Mouse (Mus musculus) limb, embryonic 14.5 days (tissue): ENCODE data around the gene Pde3a. TPM values are rescaled to one million over a fixed set of nuclear protein-coding genes. Genes with fewer than 3 reads are reported as not detected.

Experiments
- ATAC-seq: fragments of 200-750 bp; cut with Nextera tagmentation; 2 replicates; pipeline ENCODE4 v1.8.0; 2017; ENCODE audit warnings: low read depth, moderate number of reproducible peaks, moderate TSS enrichment; ENCODE audit not compliant: low FRiP score
- DNase-seq: peaks from one replicate; pipeline ENCODE4 v3.0.0-alpha.2; 2015; ENCODE audit warnings: low spot score
- H3K27ac ChIP-seq: fragments of 300-500 bp; sonication (generic); replicated peaks from 2 replicates; pipeline ENCODE4 v1.5.1; 2014; ENCODE audit warnings: low read depth, mild to moderate bottlenecking, low read length, moderate library complexity, mixed read lengths
- H3K27me3 ChIP-seq: fragments of 300-500 bp; sonication (generic); 2 replicates; pipeline ENCODE4 v1.6.1; 2014; ENCODE audit warnings: low read length, mixed read lengths; ENCODE audit not compliant: control insufficient read depth, insufficient read depth
- H3K36me3 ChIP-seq: fragments of 300-500 bp; sonication (generic); 2 replicates; pipeline ENCODE4 v1.6.1; 2014; ENCODE audit warnings: mild to moderate bottlenecking, low read length, moderate library complexity, mixed read lengths; ENCODE audit not compliant: control insufficient read depth, insufficient read depth
- H3K4me1 ChIP-seq: fragments of 300-500 bp; sonication (generic); 2 replicates; pipeline ENCODE4 v1.6.1; 2014; ENCODE audit warnings: antibody characterized with exemption, low read length, mixed read lengths; ENCODE audit not compliant: control insufficient read depth, insufficient read depth
- H3K4me2 ChIP-seq: fragments of 300-500 bp; sonication (generic); replicated peaks from 2 replicates; pipeline ENCODE4 v1.6.1; 2014; ENCODE audit warnings: low read depth, mild to moderate bottlenecking, low read length, moderate library complexity; ENCODE audit not compliant: severe bottlenecking
- H3K4me3 ChIP-seq: fragments of 300-500 bp; sonication (generic); replicated peaks from 2 replicates; pipeline ENCODE4 v1.5.1; 2014; ENCODE audit warnings: low read length
- H3K9ac ChIP-seq: fragments of 300-500 bp; sonication (generic); 2 replicates; pipeline ENCODE4 v1.6.1; 2014; ENCODE audit warnings: mild to moderate bottlenecking, low read depth, low read length, moderate library complexity; ENCODE audit not compliant: severe bottlenecking
- H3K9me3 ChIP-seq: fragments of 300-500 bp; sonication (generic); 2 replicates; pipeline ENCODE4 v1.6.1; 2016; ENCODE audit warnings: low read length; ENCODE audit not compliant: control insufficient read depth
- POLR2A ChIP-seq: fragments of 200-500 bp; IDR thresholded peaks from 2 replicates; pipeline ENCODE4 v1.8.0; 2012; ENCODE audit warnings: inconsistent platforms, mild to moderate bottlenecking, moderate library complexity, borderline replicate concordance; ENCODE audit not compliant: insufficient read depth, insufficient read length; ENCODE audit errors: extremely low read depth
- WGBS: fragments of 180-500 bp; shearing (Covaris S2); extraction: QIAGEN DNeasy Blood & Tissue Kit; methylation state at CpG from one replicate; pipeline ENCODE4 v1.1.7; 2014; 5-methylcytosine and 5-hydroxymethylcytosine counted together
- polyA plus RNA-seq, 2 experiments: library from polyadenylated mRNA; depleted of rRNA in 1 of 2; stranded (reverse) in 1 of 2; unstranded in 1 of 2; fragments of >200 nt; fragmentation: Nextera tagmentation in 1 of 2; extraction: Ambion mirVana in 1 of 2; gene quantifications; 2 replicates each; pipeline versions ENCODE4 v1.2.1 to v1.2.3; 2012 to 2014

Pde3a gene
- polyA plus RNA-seq, 2 experiments: 4.6 to 5.2 TPM

DNA sequence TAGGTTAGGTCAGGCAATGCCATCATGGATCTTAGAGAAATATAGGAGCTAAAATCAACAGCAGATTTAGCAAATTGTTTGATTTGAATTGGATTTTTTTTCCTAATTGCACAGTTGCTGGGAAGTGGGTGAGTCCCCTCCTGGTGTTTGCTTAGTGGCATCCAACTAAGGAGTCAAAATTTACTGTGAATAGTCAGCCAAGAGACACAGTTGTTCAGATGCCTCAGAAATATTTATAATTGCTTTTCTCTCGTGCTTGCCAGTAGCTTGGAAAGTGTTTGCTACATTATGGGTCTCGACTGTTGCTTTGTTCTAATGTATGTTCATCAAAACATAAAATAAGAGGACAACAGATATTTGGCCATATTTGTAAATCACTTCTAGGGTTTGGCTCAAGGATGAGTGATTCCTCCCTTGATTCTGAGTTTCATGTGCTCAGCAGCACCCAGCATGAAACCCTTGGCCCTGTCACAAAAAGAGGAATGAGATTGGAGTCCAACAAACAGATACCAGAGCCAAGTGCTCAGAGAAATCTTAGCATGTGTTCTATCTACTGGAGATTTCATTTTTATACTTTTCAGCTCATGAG, 125.5 kb downstream of the Pde3a start:
- H3K27ac ChIP-seq: no peak overlapping the region
- H3K9ac ChIP-seq: no peak overlapping the region
- ATAC-seq (no peak), DNase-seq (no peak)
- 76% methylated on average over 2 of the region's 2 CpGs for WGBS
- peaks cover 2% of the 10 kb centered on the region; the same call in 1 of the 2 replicates for H3K4me1 ChIP-seq
- no peak overlapping the region for H3K4me3 ChIP-seq
- no peak for TF ChIP-seq POLR2A
- no peaks in the 10 kb centered on the region for H3K9me3 ChIP-seq
- H3K4me2 ChIP-seq: no peak overlapping the region
- H3K36me3 ChIP-seq: no peaks in the 10 kb centered on the region
- no peaks in the 10 kb centered on the region for H3K27me3 ChIP-seq

DNA sequence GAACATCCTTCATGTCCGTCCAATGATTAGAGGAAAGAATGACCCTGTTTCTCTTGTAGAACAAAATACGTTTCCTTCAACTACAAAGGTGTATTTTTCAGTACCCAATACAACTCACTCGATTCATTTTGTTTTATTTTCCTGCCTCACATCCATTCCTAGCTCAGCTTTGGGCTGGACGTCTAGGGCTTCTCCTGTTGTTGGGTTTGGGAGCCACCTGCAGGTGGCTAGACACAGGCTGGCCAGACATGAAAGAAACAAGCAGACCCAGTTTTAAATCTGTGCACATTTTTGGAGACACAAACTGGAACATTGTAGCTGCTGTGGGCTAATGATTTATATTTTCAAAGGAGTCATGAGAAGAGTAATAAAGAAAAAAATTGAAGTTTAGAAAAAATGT, 126.1 kb downstream of the Pde3a start:
- DNase-seq (no peak), ATAC-seq (no peak)
- Histone ChIP-seq H3K27me3 (no peaks in the 10 kb centered on the region), H3K4me2 (no peak overlapping the region), H3K36me3 (no peaks in the 10 kb centered on the region), H3K27ac (no peak overlapping the region), H3K9ac (no peak overlapping the region), H3K4me1 (peaks cover 8% of the 10 kb centered on the region; the same call in 1 of the 2 replicates), H3K9me3 (no peaks in the 10 kb centered on the region), H3K4me3 (no peak overlapping the region)
- WGBS: 62% methylated on average over 4 of the region's 4 CpGs
- TF ChIP-seq POLR2A: no peak

GRCm38 (mm10) chr6:141380927-141381326, 131.9 kb downstream of the Pde3a start:
- no peaks in the 10 kb centered on the region for H3K36me3 ChIP-seq
- no peaks in the 10 kb centered on the region for H3K9me3 ChIP-seq
- 10% methylated on average over 12 of the region's 12 CpGs for WGBS
- no peak overlapping the region for H3K4me3 ChIP-seq
- no peak for TF ChIP-seq POLR2A
- peak overlapping the region; percentile 41; the same call in 1 of the 2 replicates for H3K27ac ChIP-seq
- H3K9ac ChIP-seq: no peak overlapping the region
- H3K4me1 ChIP-seq: peaks cover 26% of the 10 kb centered on the region
- peak overlapping the region; percentile 26; the same call in 1 of the 2 replicates for H3K4me2 ChIP-seq
- ATAC-seq (peak; percentile 19; the same call in 1 of the 2 replicates), DNase-seq (peak; percentile 33)
- H3K27me3 ChIP-seq: no peaks in the 10 kb centered on the region

DNA sequence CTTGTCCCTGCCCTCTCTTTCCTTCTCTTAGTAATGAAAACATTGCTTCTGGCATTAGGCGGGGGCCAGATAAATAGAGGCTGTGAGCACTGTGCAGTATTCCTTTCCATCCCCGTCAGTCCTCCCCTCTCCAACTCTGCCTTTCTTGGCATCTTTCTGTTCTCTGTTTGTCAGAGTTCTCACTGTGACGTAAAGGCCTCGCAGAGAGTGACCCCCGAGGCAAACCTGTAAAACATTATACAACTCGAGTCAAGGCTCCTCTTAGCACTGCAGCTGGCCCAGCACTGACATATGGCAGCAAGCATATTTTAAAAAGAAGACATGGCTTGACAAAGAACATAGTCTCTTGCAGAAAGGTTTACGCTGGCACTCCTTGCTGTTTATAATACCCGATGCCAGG, 132.4 kb downstream of the Pde3a start:
- no peaks in the 10 kb centered on the region for H3K36me3 ChIP-seq
- H3K27ac ChIP-seq: peak overlapping the region; percentile 41; the same call in 1 of the 2 replicates
- H3K27me3 ChIP-seq: no peaks in the 10 kb centered on the region
- H3K4me2 ChIP-seq: peak overlapping the region; percentile 26; the same call in 1 of the 2 replicates
- WGBS: 19% methylated on average over 8 of the region's 8 CpGs
- H3K4me1 ChIP-seq: peaks cover 26% of the 10 kb centered on the region
- no peak for TF ChIP-seq POLR2A
- ATAC-seq: peak; percentile 67
- DNase-seq: peak; percentile 51
- no peaks in the 10 kb centered on the region for H3K9me3 ChIP-seq
- no peak overlapping the region for H3K9ac ChIP-seq
- H3K4me3 ChIP-seq: no peak overlapping the region

GRCm38 (mm10) chr6:141381881-141382370, 132.9 kb downstream of the Pde3a start:
- Histone ChIP-seq H3K9me3 (no peaks in the 10 kb centered on the region), H3K27me3 (no peaks in the 10 kb centered on the region), H3K4me1 (peaks cover 26% of the 10 kb centered on the region), H3K36me3 (no peaks in the 10 kb centered on the region), H3K4me3 (no peak overlapping the region), H3K9ac (no peak overlapping the region), H3K4me2 (peak overlapping the region; percentile 26; the same call in 1 of the 2 replicates), H3K27ac (0 out of 2 replicates have a peak overlapping the region, but pooled peaks have one; percentile 41)
- 72% methylated on average over 4 of the region's 4 CpGs for WGBS
- TF ChIP-seq POLR2A: no peak
- ATAC-seq: no peak
- DNase-seq: no peak

- no peak overlapping the region for H3K4me2 ChIP-seq
- no peak overlapping the region for H3K27ac ChIP-seq
- ATAC-seq (no peak), DNase-seq (peak; percentile 4)
- H3K4me1 ChIP-seq: no peaks in the 10 kb centered on the region
- no peak overlapping the region for H3K9ac ChIP-seq
- no peak overlapping the region for H3K4me3 ChIP-seq
- TF ChIP-seq POLR2A: no peak
- no peaks in the 10 kb centered on the region for H3K36me3 ChIP-seq
- 50% methylated on average over 5 of the region's 5 CpGs for WGBS
- H3K27me3 ChIP-seq: no peaks in the 10 kb centered on the region
- H3K9me3 ChIP-seq: no peaks in the 10 kb centered on the region
These were observed 139.0 kb downstream of the Pde3a start for GRCm38 (mm10) chr6:141388104-141388503.
